8 mouse cellular contexts compared by ENCODE assay signal in genomic region chr12:9166218-9166908, GRCm38 (mm10).
DNase-seq lines count a peak whose midpoint lies in the region; ATAC-seq lines count a peak whose summit lies in the region.

No protein-coding gene starts in this region.

- H3K9me3 ChIP-seq in embryonic facial prominence, embryonic 15.5 days (replicated peaks): no peaks in the 10 kb centered on the region
- H3K9me3 ChIP-seq in hindbrain, embryonic 10.5 days: no peaks in the 10 kb centered on the region
- no peaks in the 10 kb centered on the region for H3K9me3 ChIP-seq in stomach, embryonic 16.5 days (replicated peaks; ENCODE audit: control insufficient read depth, low read length)

- peak; percentile 76; the same call in 1 of the 2 replicates for ATAC-seq in frontal cortex, adult (ENCODE audit: low TSS enrichment)
- ATAC-seq in embryonic facial prominence, embryonic 15.5 days (ENCODE audit: insufficient number of reproducible peaks, low FRiP score, low TSS enrichment, low read depth): peak; percentile 84
- 0 out of 2 replicates have a peak, but pooled peaks have one; percentile 63 for ATAC-seq in megakaryocyte-erythroid progenitor cell, adult 5-6 weeks (replicated peaks; ENCODE audit: low FRiP score, low TSS enrichment, poor library complexity, severe bottlenecking)
- peak; percentile 70; the same call in 1 of the 2 replicates for ATAC-seq in stomach, embryonic 16.5 days (ENCODE audit: insufficient read depth, low FRiP score)

- no peak overlapping the region for H3K4me2 ChIP-seq in embryonic facial prominence, embryonic 15.5 days (replicated peaks)
- no peak overlapping the region for H3K4me2 ChIP-seq in stomach, embryonic 16.5 days (ENCODE audit: low read depth, low read length)

- no peaks in the 10 kb centered on the region for H3K27me3 ChIP-seq in embryonic facial prominence, embryonic 15.5 days
- H3K27me3 ChIP-seq in hindbrain, embryonic 10.5 days (ENCODE audit: insufficient read depth, poor library complexity, severe bottlenecking): no peaks in the 10 kb centered on the region
- no peaks in the 10 kb centered on the region for H3K27me3 ChIP-seq in stomach, embryonic 16.5 days (ENCODE audit: control insufficient read depth, insufficient read depth, low read length)

- no peaks in the 10 kb centered on the region for H3K36me3 ChIP-seq in embryonic facial prominence, embryonic 15.5 days
- H3K36me3 ChIP-seq in hindbrain, embryonic 10.5 days: no peaks in the 10 kb centered on the region
- H3K36me3 ChIP-seq in stomach, embryonic 16.5 days (ENCODE audit: control insufficient read depth, insufficient read depth, low read length): no peaks in the 10 kb centered on the region

- peaks cover 9% of the 10 kb centered on the region for H3K4me1 ChIP-seq in embryonic facial prominence, embryonic 15.5 days
- no peaks in the 10 kb centered on the region for H3K4me1 ChIP-seq in hindbrain, embryonic 10.5 days (replicated peaks)
- H3K4me1 ChIP-seq in stomach, embryonic 16.5 days (ENCODE audit: control insufficient read depth, insufficient read depth, low read length): 0 out of 2 replicates have a peak, but pooled peaks cover 3% of the 10 kb centered on the region

- H3K27ac ChIP-seq in embryonic facial prominence, embryonic 15.5 days (replicated peaks): no peak overlapping the region
- no peak overlapping the region for H3K27ac ChIP-seq in hindbrain, embryonic 10.5 days
- H3K27ac ChIP-seq in stomach, embryonic 16.5 days (ENCODE audit: low read length): no peak overlapping the region

- H3K9ac ChIP-seq in embryonic facial prominence, embryonic 15.5 days: no peak overlapping the region
- H3K9ac ChIP-seq in stomach, embryonic 16.5 days (ENCODE audit: low read length): no peak overlapping the region

- no peak overlapping the region for H3K4me3 ChIP-seq in embryonic facial prominence, embryonic 15.5 days (replicated peaks)
- H3K4me3 ChIP-seq in hindbrain, embryonic 10.5 days: no peak overlapping the region
- H3K4me3 ChIP-seq in stomach, embryonic 16.5 days (replicated peaks; ENCODE audit: low read length): no peak overlapping the region

- no peak for DNase-seq in frontal cortex, postnatal 25 days (ENCODE audit: low spot score in 2 of 2)
- peak; percentile 89 for DNase-seq in NIH3T3 (ENCODE audit: low read depth)
- peak; percentile 73 for DNase-seq in hindbrain, embryonic 10.5 days (ENCODE audit: low spot score)
- peak; percentile 27 to 40 for DNase-seq in layer of hippocampus, postnatal 14 days (ENCODE audit: low spot score in 2 of 2)

- 26% methylated on average over 10 of the region's 10 CpGs for WGBS in embryonic facial prominence, embryonic 15.5 days
- 55% methylated on average over 10 of the region's 10 CpGs for WGBS in hindbrain, embryonic 10.5 days
- 52% methylated on average over 10 of the region's 10 CpGs for WGBS in stomach, embryonic 16.5 days

Comparison
In these comparisons a context has a peak if more than half of its experiments do, and no peak if none do; other contexts are left out.
1. DNase-seq: peak in NIH3T3 (single experiment), hindbrain, embryonic 10.5 days (single experiment) and layer of hippocampus, postnatal 14 days (2 of 2); none in frontal cortex, postnatal 25 days (0 of 2).
2. Peak in every context shown above with its lines, with median percentiles within 50 percentile points of each other: ATAC-seq.